Mouse (Mus musculus) megakaryocyte, embryonic 14.5 days (primary cell): ENCODE measurements at regions not wholly inside any gene's neighbourhood (a gene's known extent, or its start where the extent isn't known, plus 50 kb on each side); places are given as distances from the start of the nearest gene placed in this dataset.

Source experiments
- H3K27me3 ChIP-seq: replicated peaks from 2 replicates; pipeline ENCODE3; 2012; ENCODE audit warnings: inconsistent platforms
- H3K36me3 ChIP-seq: replicated peaks from 2 replicates; pipeline ENCODE3; 2012; ENCODE audit warnings: low read length, inconsistent platforms, mixed read lengths
- H3K4me1 ChIP-seq: 2 replicates; pipeline ENCODE4 v1.6.1; 2012; ENCODE audit warnings: inconsistent platforms
- H3K4me3 ChIP-seq: replicated peaks from 2 replicates; pipeline ENCODE3; 2012; ENCODE audit warnings: moderate library complexity, mild to moderate bottlenecking, inconsistent platforms
- H3K9me3 ChIP-seq: 2 replicates; pipeline ENCODE4 v1.6.1; 2012; ENCODE audit warnings: inconsistent platforms
- FLI1 ChIP-seq: IDR thresholded peaks from 2 replicates; pipeline ENCODE4 v1.6.1; 2012; ENCODE audit warnings: low read length, inconsistent platforms, mixed read lengths
- GATA1 ChIP-seq: IDR thresholded peaks from 3 replicates; pipeline ENCODE4 v1.6.1; 2012; ENCODE audit warnings: mixed read lengths, low read length, inconsistent platforms, borderline replicate concordance

GRCm38 (mm10) chr13:115162689-115163413, 61.1 kb upstream of the Itga1 start:
- Histone ChIP-seq H3K27me3 (no peaks in the 10 kb centered on the region), H3K9me3 (peaks cover 5% of the 10 kb centered on the region; the same call in 1 of the 2 replicates), H3K36me3 (no peaks in the 10 kb centered on the region), H3K4me1 (no peaks in the 10 kb centered on the region), H3K4me3 (no peak overlapping the region)
- TF ChIP-seq GATA1 = no peak
- TF ChIP-seq FLI1 = no peak

DNA sequence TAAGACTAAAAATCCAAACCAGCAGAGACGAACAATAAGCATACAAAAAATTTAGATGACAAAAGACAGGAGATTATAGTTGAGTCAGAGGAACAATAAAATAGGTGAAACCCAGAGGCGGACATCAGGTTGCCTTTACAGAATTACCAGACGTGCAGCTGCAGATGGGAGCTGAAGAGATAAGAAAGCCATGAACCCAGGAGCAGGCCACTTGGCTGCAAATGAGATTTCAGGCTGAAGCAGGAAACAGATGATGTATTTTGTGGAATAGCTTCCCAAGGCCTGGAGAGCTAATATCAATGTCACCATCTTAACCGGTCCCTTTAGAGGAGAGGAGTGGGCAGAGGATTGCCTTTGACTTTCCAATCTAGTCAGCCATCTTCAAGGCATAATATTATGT, 57.6 kb upstream of the Itga1 start:
- no peak for TF ChIP-seq FLI1
- TF ChIP-seq GATA1 = no peak
- Histone ChIP-seq H3K27me3 (no peaks in the 10 kb centered on the region), H3K36me3 (no peaks in the 10 kb centered on the region), H3K4me1 (no peaks in the 10 kb centered on the region), H3K4me3 (no peak overlapping the region), H3K9me3 (no peaks in the 10 kb centered on the region)
